Mouse (Mus musculus) heart, embryonic 11.5 days (tissue): ENCODE results near the gene Sncb. TPM values are rescaled to one million over a fixed set of nuclear protein-coding genes. Genes with fewer than 3 reads are reported as not detected.
A peak's percentile ranks its signal among the peaks of the same experiment; 100 is the strongest.

Experiments used
- ATAC-seq: fragments of 200-750 bp; cut with Nextera tagmentation; replicated peaks from 2 replicates; pipeline ENCODE4 v1.8.0; 2017; ENCODE audit warnings: moderate library complexity; ENCODE audit not compliant: insufficient number of reproducible peaks, low FRiP score, low TSS enrichment
- H3K27ac ChIP-seq: fragments of 300-500 bp; sonication (generic); 2 replicates; pipeline ENCODE4 v1.5.1; 2014; ENCODE audit warnings: mild to moderate bottlenecking, low read depth, low read length
- H3K27me3 ChIP-seq: fragments of 300-500 bp; sonication (generic); 2 replicates; pipeline ENCODE4 v1.6.1; 2014; ENCODE audit warnings: mild to moderate bottlenecking, low read length, mixed read lengths; ENCODE audit not compliant: control insufficient read depth, insufficient read depth
- H3K36me3 ChIP-seq: fragments of 300-500 bp; sonication (generic); 2 replicates; pipeline ENCODE4 v1.6.1; 2014; ENCODE audit warnings: mild to moderate bottlenecking, low read length, moderate library complexity, mixed read lengths; ENCODE audit not compliant: control insufficient read depth, insufficient read depth
- H3K4me1 ChIP-seq: fragments of 300-500 bp; sonication (generic); 2 replicates; pipeline ENCODE4 v1.6.1; 2014; ENCODE audit warnings: low read length; ENCODE audit not compliant: control insufficient read depth, insufficient read depth
- H3K4me2 ChIP-seq: fragments of 300-500 bp; sonication (generic); 2 replicates; pipeline ENCODE4 v1.6.1; 2014; ENCODE audit warnings: mild to moderate bottlenecking, moderate library complexity
- H3K4me3 ChIP-seq: fragments of 300-500 bp; sonication (generic); 2 replicates; pipeline ENCODE4 v1.5.1; 2014; ENCODE audit warnings: low read depth, low read length
- H3K9ac ChIP-seq: fragments of 300-500 bp; sonication (generic); 2 replicates; pipeline ENCODE4 v1.6.1; 2014; ENCODE audit warnings: mild to moderate bottlenecking, low read depth, low read length, moderate library complexity
- H3K9me3 ChIP-seq: fragments of 300-500 bp; sonication (generic); replicated peaks from 2 replicates; pipeline ENCODE4 v1.6.1; 2016; ENCODE audit warnings: low read length; ENCODE audit not compliant: control insufficient read depth
- WGBS: fragments of 180-500 bp; shearing (Covaris S2); extraction: QIAGEN DNeasy Blood & Tissue Kit; methylation state at CpG from one replicate; pipeline ENCODE4 v1.1.7; 2014; ENCODE audit not compliant: insufficient replicate concordance; 5-methylcytosine and 5-hydroxymethylcytosine counted together
- polyA plus RNA-seq: library from polyadenylated mRNA; unstranded; fragments of >200 nt; fragmentation: Nextera tagmentation; extraction: Ambion mirVana; gene quantifications from 2 replicates; pipeline ENCODE4 v1.2.1, GENCODE M21; 2014

The Sncb gene
- polyA plus RNA-seq: 0.27 and 0.59 TPM in 2 replicates

- Histone ChIP-seq H3K9me3 (0 out of 2 replicates have a peak, but pooled peaks cover 3% of the 10 kb centered on the region), H3K4me2 (peak within 1 kb of the TSS; percentile 67), H3K9ac (no peak within 1 kb of the TSS), H3K27ac (no peak within 1 kb of the TSS), H3K4me3 (peak within 1 kb of the TSS; percentile 34), H3K27me3 (peaks cover 62% of the 10 kb centered on the region), H3K4me1 (peaks cover 6% of the 10 kb centered on the region; the same call in 1 of the 2 replicates), H3K36me3 (no peaks in the 10 kb centered on the region)
- 1% methylated on average over 35 of the region's 35 CpGs for WGBS
- ATAC-seq: no peak
Observed at GRCm38 (mm10) chr13:54766192-54766768, at the start of gene Sncb. Gene Sncb, minus strand, starts transcription at chr13:54766595.

DNA sequence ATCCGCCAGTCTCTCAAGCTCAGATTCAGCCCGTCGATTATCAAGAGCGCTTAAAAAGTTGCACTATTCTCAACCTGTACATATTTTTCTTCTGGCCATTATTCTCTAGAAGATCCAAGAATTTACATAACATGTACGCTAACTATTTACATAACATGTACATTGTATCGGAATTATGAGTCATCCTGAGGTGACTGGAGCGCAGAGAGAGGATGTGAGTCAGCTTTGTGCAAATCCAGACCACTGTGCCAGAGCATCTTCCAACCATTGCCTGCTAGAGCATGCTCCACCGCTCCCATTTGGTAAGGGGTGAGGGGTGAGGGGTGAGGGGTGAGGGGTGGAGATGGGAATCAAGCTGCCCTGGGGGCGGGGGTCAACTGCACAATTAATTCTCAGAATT is 47.0 kb upstream of the Sncb start:
- Histone ChIP-seq H3K27me3 (no peaks in the 10 kb centered on the region), H3K4me3 (no peak overlapping the region), H3K27ac (no peak overlapping the region), H3K4me2 (no peak overlapping the region), H3K9me3 (no peaks in the 10 kb centered on the region), H3K9ac (no peak overlapping the region), H3K36me3 (no peaks in the 10 kb centered on the region), H3K4me1 (no peaks in the 10 kb centered on the region)
- no peak for ATAC-seq
- WGBS: 82% methylated on average over 9 of the region's 9 CpGs

DNA sequence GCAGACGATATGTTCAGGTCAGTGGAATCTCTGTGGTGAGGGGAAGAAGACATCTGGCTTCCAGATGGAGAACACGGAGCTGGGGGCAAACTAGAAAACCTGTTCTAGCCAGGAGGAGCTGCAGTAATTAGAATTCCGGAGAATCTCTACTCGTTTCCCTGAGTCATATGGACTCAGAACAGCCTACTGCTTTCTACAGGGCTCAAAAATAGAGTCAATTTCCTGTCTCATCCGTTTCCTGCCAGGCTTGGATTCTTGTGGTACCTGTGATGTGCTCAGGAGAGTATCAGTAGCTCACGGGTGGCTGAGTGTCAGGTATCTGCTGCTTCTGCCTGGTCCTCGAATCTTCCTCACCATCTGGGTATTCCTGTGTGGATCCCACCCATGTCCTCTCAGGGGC is 45.1 kb upstream of the Sncb start:
- no peak overlapping the region for H3K27ac ChIP-seq
- no peak overlapping the region for H3K4me2 ChIP-seq
- no peak overlapping the region for H3K9ac ChIP-seq
- peaks cover 7% of the 10 kb centered on the region for H3K27me3 ChIP-seq
- H3K4me1 ChIP-seq: no peaks in the 10 kb centered on the region
- H3K36me3 ChIP-seq: no peaks in the 10 kb centered on the region
- ATAC-seq: no peak
- WGBS: 50% methylated on average over 7 of the region's 7 CpGs
- H3K9me3 ChIP-seq: no peaks in the 10 kb centered on the region
- H3K4me3 ChIP-seq: no peak overlapping the region

- Histone ChIP-seq H3K9me3 (no peaks in the 10 kb centered on the region), H3K9ac (no peak overlapping the region), H3K36me3 (no peaks in the 10 kb centered on the region), H3K4me3 (no peak overlapping the region), H3K4me1 (no peaks in the 10 kb centered on the region), H3K27me3 (peaks cover 29% of the 10 kb centered on the region), H3K27ac (no peak overlapping the region), H3K4me2 (no peak overlapping the region)
- WGBS: 60% methylated on average over 12 of the region's 12 CpGs
- no peak for ATAC-seq
Observed at GRCm38 (mm10) chr13:54808067-54808466, 41.7 kb upstream of the Sncb start.

DNA sequence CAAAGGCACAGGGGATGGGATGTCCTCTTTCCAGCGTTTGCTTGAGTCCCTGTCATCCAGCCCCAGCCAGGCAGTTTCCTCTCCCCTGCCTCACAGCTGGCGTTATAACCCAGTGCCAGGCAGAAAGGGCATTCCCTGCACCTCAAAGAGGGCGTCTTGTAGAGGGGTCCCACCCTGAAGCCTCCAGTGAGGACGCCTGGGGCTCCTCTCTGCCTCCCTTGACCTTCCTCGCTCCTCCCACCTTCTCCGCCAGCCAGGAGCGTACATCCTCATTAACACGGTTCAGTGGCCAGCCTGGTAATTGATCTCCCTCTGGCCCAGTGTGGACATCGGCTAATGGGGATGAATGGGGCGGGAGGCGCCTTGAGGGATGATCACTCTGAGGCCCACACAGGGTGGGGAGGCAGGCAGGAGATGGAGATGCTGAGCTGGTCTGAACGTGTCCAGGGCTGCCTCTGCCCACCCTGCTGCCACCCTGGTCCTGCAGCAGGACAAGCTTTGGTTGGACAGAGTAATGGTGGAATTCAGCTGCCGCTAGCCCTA is 40.1 kb upstream of the Sncb start:
- no peaks in the 10 kb centered on the region for H3K4me1 ChIP-seq
- no peaks in the 10 kb centered on the region for H3K9me3 ChIP-seq
- H3K4me3 ChIP-seq: no peak overlapping the region
- WGBS: 44% methylated on average over 13 of the region's 13 CpGs
- H3K36me3 ChIP-seq: no peaks in the 10 kb centered on the region
- H3K27ac ChIP-seq: no peak overlapping the region
- ATAC-seq: no peak
- no peak overlapping the region for H3K4me2 ChIP-seq
- peaks cover 29% of the 10 kb centered on the region for H3K27me3 ChIP-seq
- no peak overlapping the region for H3K9ac ChIP-seq

GRCm38 (mm10) chr13:54805134-54805838 is 38.9 kb upstream of the Sncb start:
- Histone ChIP-seq H3K9me3 (no peaks in the 10 kb centered on the region), H3K4me3 (no peak overlapping the region), H3K4me1 (no peaks in the 10 kb centered on the region), H3K36me3 (no peaks in the 10 kb centered on the region), H3K27ac (no peak overlapping the region), H3K27me3 (peaks cover 29% of the 10 kb centered on the region), H3K9ac (no peak overlapping the region), H3K4me2 (no peak overlapping the region)
- ATAC-seq: no peak
- 39% methylated on average over 21 of the region's 21 CpGs for WGBS

DNA sequence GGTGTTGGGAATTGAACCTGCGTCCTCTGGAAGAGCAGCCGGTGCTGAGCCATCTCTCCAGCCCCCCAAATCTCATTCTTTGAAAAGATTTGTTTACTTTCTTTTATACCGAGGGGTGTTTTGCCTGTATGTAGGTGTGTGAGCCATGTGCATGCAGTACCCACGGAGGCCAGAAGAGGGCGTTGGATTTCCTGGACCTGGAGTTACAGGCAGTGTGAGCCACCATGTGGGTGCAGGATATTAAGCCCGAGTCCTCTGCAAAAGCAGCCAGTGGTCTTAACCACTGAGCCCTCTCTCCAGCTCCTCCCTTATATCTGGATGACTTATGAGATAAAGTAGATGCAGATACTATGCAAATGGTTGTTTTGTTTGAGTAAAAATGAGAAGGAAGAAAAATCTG is 36.6 kb upstream of the Sncb start:
- Histone ChIP-seq H3K27me3 (peaks cover 28% of the 10 kb centered on the region), H3K4me3 (no peak overlapping the region), H3K9ac (no peak overlapping the region), H3K4me2 (no peak overlapping the region), H3K9me3 (no peaks in the 10 kb centered on the region), H3K27ac (no peak overlapping the region), H3K4me1 (no peaks in the 10 kb centered on the region), H3K36me3 (no peaks in the 10 kb centered on the region)
- 70% methylated on average over 6 of the region's 6 CpGs for WGBS
- ATAC-seq: no peak

DNA sequence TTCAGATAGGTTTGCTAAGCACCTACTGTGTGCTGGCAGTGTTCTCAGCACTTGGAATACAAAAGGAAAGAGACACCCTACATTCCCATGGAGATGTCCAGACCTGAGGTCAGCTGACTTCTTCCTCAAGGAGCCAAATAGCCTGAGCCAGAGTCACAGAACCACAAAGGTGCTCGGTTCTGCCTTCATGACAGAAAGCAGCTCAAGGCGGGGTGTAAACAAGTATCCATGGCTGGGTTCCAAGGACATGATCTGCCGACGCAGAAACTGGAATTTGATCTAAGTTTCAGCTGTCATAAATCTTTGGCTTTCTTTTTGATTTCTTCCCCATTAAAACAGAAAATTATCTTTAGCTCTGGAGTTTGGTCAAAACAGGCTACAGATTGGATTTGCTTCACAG is 33.8 kb upstream of the Sncb start:
- no peaks in the 10 kb centered on the region for H3K36me3 ChIP-seq
- H3K27ac ChIP-seq: no peak overlapping the region
- no peaks in the 10 kb centered on the region for H3K4me1 ChIP-seq
- no peaks in the 10 kb centered on the region for H3K9me3 ChIP-seq
- no peak overlapping the region for H3K4me3 ChIP-seq
- H3K9ac ChIP-seq: no peak overlapping the region
- 74% methylated on average over 4 of the region's 4 CpGs for WGBS
- H3K27me3 ChIP-seq: peaks cover 19% of the 10 kb centered on the region
- no peak for ATAC-seq
- no peak overlapping the region for H3K4me2 ChIP-seq
